Mouse (Mus musculus): ENCODE data around the gene Mov10l1. TPM values are rescaled to one million over a fixed set of nuclear protein-coding genes. Genes with fewer than 3 reads are reported as not detected.

Mov10l1 gene
- polyA plus RNA-seq, 1 experiment from 2014 or later = not detected

DNA sequence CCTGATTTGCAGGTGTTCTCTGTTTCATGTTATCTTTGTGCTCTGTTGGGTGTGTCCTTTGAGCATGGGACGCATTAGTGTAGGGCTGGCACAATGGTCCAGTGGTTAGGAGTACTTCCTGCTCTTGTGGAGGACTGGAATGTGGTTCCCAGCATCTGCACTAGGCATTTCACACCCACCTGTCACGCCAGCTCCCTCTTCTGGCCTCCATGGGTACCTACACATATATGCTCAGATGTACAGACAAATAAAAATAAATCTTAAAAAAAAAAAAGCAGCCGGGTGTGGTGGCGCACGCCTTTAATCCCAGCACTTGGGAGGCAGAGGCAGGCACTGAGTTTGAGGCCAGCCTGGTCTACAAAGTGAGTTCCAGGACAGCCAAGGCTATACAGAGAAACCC is 61.7 kb downstream of the Mov10l1 start:
- Histone ChIP-seq H3K4me3 (no peak overlapping the region), H3K27me3 (replicated peaks; ENCODE audit: low read depth, poor library complexity, severe bottlenecking) (no peaks in the 10 kb centered on the region), H3K9me3 (peaks cover 9% of the 10 kb centered on the region; the same call in 1 of the 2 replicates), H3K36me3 (replicated peaks) (no peaks in the 10 kb centered on the region), H3K27ac (replicated peaks) (no peak overlapping the region), H3K4me1 (no peaks in the 10 kb centered on the region)
- DNase-seq (ENCODE audit: low spot score) = no peak
- WGBS = 77% methylated on average over 5 of the region's 5 CpGs

GRCm38 (mm10) chr15:89046356-89046755 is 63.6 kb downstream of the Mov10l1 start:
- DNase-seq (ENCODE audit: low spot score) = no peak
- H3K36me3 ChIP-seq (replicated peaks) = no peaks in the 10 kb centered on the region
- peaks cover 9% of the 10 kb centered on the region; the same call in 1 of the 2 replicates for H3K9me3 ChIP-seq
- no peak overlapping the region for H3K27ac ChIP-seq (replicated peaks)
- no peak overlapping the region for H3K4me3 ChIP-seq
- no peaks in the 10 kb centered on the region for H3K27me3 ChIP-seq (replicated peaks; ENCODE audit: low read depth, poor library complexity, severe bottlenecking)
- 72% methylated on average over 4 of the region's 4 CpGs for WGBS
- no peaks in the 10 kb centered on the region for H3K4me1 ChIP-seq

- H3K36me3 ChIP-seq (replicated peaks) = no peaks in the 10 kb centered on the region
- H3K27me3 ChIP-seq (replicated peaks; ENCODE audit: low read depth, poor library complexity, severe bottlenecking) = peaks cover 41% of the 10 kb centered on the region
- WGBS = 90% methylated on average over 7 of the region's 7 CpGs
- H3K4me3 ChIP-seq = no peak overlapping the region
- no peak for DNase-seq (ENCODE audit: low spot score)
- 0 out of 2 replicates have a peak, but pooled peaks cover 2% of the 10 kb centered on the region for H3K9me3 ChIP-seq
- peaks cover 5% of the 10 kb centered on the region for H3K4me1 ChIP-seq
- H3K27ac ChIP-seq (replicated peaks) = no peak overlapping the region
These were observed 72.0 kb downstream of the Mov10l1 start for GRCm38 (mm10) chr15:89054666-89055065.

DNA sequence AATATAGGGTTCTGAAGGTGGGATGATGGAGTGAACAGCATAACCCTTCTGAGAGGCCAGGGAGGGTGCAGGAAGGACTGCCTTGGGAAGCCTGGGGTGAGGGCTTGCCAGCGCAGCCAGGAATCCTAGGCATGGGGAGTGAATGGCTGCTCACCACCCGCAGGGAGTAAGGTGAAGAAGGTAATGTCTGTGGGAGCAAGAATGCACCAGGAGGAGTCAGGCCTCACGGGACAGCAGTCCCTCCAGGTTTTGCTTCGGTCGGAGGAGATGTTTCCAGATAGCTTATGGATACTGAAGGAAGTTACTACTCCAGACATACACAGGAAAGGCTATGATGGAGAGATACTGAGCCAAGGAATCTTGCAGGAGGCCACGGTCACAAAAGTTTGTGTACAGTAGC is 76.0 kb downstream of the Mov10l1 start:
- Histone ChIP-seq H3K4me1 (peaks cover 13% of the 10 kb centered on the region), H3K27me3 (replicated peaks; ENCODE audit: low read depth, poor library complexity, severe bottlenecking) (peaks cover 81% of the 10 kb centered on the region), H3K27ac (replicated peaks) (no peak overlapping the region), H3K9me3 (no peaks in the 10 kb centered on the region), H3K36me3 (replicated peaks) (no peaks in the 10 kb centered on the region), H3K4me3 (peak overlapping the region; percentile 73)
- DNase-seq (ENCODE audit: low spot score) = no peak
- WGBS = 32% methylated on average over 6 of the region's 6 CpGs

GRCm38 (mm10) chr15:89059161-89059931 is 76.6 kb downstream of the Mov10l1 start, which contains the start of gene Panx2:
Gene Panx2 (plus strand): TSS chr15:89059734.
- peaks cover 13% of the 10 kb centered on the region for H3K4me1 ChIP-seq

DNA sequence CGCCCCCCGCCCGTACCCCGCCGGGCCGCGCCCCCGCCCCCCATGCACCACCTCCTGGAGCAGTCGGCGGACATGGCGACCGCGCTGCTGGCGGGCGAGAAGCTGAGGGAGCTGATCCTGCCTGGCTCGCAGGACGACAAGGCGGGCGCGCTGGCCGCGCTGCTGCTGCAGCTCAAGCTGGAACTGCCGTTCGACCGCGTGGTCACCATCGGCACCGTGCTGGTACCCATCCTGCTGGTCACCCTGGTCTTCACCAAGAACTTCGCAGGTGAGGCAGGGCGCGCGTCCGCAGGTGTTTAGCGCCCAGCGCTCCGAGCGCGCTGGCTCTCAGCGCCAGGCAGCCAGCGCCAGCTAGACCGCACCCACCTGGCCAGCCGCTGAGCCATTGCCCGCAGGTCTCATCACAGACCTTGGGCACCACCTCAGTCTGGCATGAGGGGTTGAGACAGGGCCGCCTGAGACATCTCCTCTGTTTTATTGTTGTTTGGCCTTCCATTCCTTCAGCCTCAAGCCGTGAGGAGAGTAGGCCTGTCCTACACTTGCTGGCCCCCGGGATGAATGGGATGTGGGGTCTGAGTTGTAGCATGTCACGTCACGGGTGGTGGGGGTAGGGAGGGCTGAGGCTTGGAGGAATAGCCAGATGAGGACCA is 77.4 kb downstream of the Mov10l1 start:
- peak; percentile 70 for DNase-seq (ENCODE audit: low spot score)
- 2% methylated on average over 48 of the region's 48 CpGs for WGBS
- no peaks in the 10 kb centered on the region for H3K36me3 ChIP-seq (replicated peaks)
- H3K4me3 ChIP-seq = peak overlapping the region; percentile 73
- H3K27me3 ChIP-seq (replicated peaks; ENCODE audit: low read depth, poor library complexity, severe bottlenecking) = peaks cover 95% of the 10 kb centered on the region
- no peaks in the 10 kb centered on the region for H3K9me3 ChIP-seq
- H3K4me1 ChIP-seq = peaks cover 13% of the 10 kb centered on the region
- peak overlapping the region; percentile 71 for H3K27ac ChIP-seq (replicated peaks)

More at GRCm38 (mm10) chr15:89059161-89059931, 76.6 kb downstream of the Mov10l1 start, which contains the start of gene Panx2:
- Histone ChIP-seq H3K4me3 (peak within 1 kb of the TSS; percentile 73), H3K27me3 (replicated peaks; ENCODE audit: low read depth, poor library complexity, severe bottlenecking) (peaks cover 88% of the 10 kb centered on the region), H3K36me3 (replicated peaks) (no peaks in the 10 kb centered on the region), H3K9me3 (no peaks in the 10 kb centered on the region), H3K27ac (replicated peaks) (peak within 1 kb of the TSS; percentile 71)
- peak; percentile 50 for DNase-seq (ENCODE audit: low spot score)
- WGBS = 1% methylated on average over 57 of the region's 57 CpGs

GRCm38 (mm10) chr15:89060811-89061460 is 78.2 kb downstream of the Mov10l1 start:
- Histone ChIP-seq H3K4me1 (peaks cover 13% of the 10 kb centered on the region), H3K27me3 (replicated peaks; ENCODE audit: low read depth, poor library complexity, severe bottlenecking) (peaks cover 98% of the 10 kb centered on the region), H3K4me3 (peak overlapping the region; percentile 73; the same call in 1 of the 2 replicates), H3K27ac (replicated peaks) (no peak overlapping the region), H3K36me3 (replicated peaks) (no peaks in the 10 kb centered on the region), H3K9me3 (no peaks in the 10 kb centered on the region)
- WGBS = 83% methylated on average over 12 of the region's 12 CpGs
- no peak for DNase-seq (ENCODE audit: low spot score)

- H3K36me3 ChIP-seq (replicated peaks) = no peaks in the 10 kb centered on the region
- H3K27me3 ChIP-seq (replicated peaks; ENCODE audit: low read depth, poor library complexity, severe bottlenecking) = peaks cover 99% of the 10 kb centered on the region
- H3K4me3 ChIP-seq = no peak overlapping the region
- H3K9me3 ChIP-seq = no peaks in the 10 kb centered on the region
- peaks cover 13% of the 10 kb centered on the region for H3K4me1 ChIP-seq
- H3K27ac ChIP-seq (replicated peaks) = no peak overlapping the region
- no peak for DNase-seq (ENCODE audit: low spot score)
- 83% methylated on average over 6 of the region's 6 CpGs for WGBS
These were observed 79.2 kb downstream of the Mov10l1 start for GRCm38 (mm10) chr15:89061761-89062517.

GRCm38 (mm10) chr15:89062518-89062910 is 79.8 kb downstream of the Mov10l1 start:
- no peak overlapping the region for H3K4me3 ChIP-seq
- 88% methylated on average over 5 of the region's 5 CpGs for WGBS

GRCm38 (mm10) chr15:89063001-89063400 is 80.3 kb downstream of the Mov10l1 start:
- no peak overlapping the region for H3K27ac ChIP-seq (replicated peaks)
- H3K4me3 ChIP-seq = no peak overlapping the region
- peaks cover 21% of the 10 kb centered on the region for H3K4me1 ChIP-seq
- DNase-seq (ENCODE audit: low spot score) = no peak
- no peaks in the 10 kb centered on the region for H3K36me3 ChIP-seq (replicated peaks)
- no peaks in the 10 kb centered on the region for H3K9me3 ChIP-seq
- WGBS = 85% methylated on average over 7 of the region's 7 CpGs
- peaks cover 99% of the 10 kb centered on the region for H3K27me3 ChIP-seq (replicated peaks; ENCODE audit: low read depth, poor library complexity, severe bottlenecking)

More at GRCm38 (mm10) chr15:89062518-89062910, 79.8 kb downstream of the Mov10l1 start:
- Histone ChIP-seq H3K36me3 (replicated peaks) (no peaks in the 10 kb centered on the region), H3K4me1 (peaks cover 16% of the 10 kb centered on the region), H3K9me3 (no peaks in the 10 kb centered on the region), H3K27me3 (replicated peaks; ENCODE audit: low read depth, poor library complexity, severe bottlenecking) (peaks cover 99% of the 10 kb centered on the region), H3K27ac (replicated peaks) (no peak overlapping the region)
- DNase-seq (ENCODE audit: low spot score) = no peak

DNA sequence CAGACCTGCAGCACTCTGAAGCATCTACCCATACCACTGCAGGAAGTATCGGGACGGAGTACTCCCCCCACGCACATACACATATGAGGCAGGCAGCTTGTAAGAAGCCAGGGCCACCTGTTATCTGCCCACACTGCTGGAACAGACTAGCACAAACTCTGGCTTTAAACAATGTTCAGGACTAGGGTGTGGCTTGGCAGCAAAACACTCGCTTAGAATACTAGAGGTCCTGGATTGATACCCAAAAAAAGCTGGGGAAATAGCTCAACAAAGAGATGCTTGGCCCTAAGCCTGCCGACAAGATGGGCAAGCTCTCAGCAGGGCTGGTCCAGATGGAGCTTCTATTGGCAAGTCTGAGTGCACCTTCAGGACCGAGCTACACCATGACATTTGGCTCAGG is 80.8 kb downstream of the Mov10l1 start:
- peaks cover 99% of the 10 kb centered on the region for H3K27me3 ChIP-seq (replicated peaks; ENCODE audit: low read depth, poor library complexity, severe bottlenecking)
- peaks cover 21% of the 10 kb centered on the region for H3K4me1 ChIP-seq
- H3K9me3 ChIP-seq = no peaks in the 10 kb centered on the region
- H3K36me3 ChIP-seq (replicated peaks) = no peaks in the 10 kb centered on the region
- WGBS = 82% methylated on average over 6 of the region's 6 CpGs
- DNase-seq (ENCODE audit: low spot score) = no peak
- H3K4me3 ChIP-seq = no peak overlapping the region
- no peak overlapping the region for H3K27ac ChIP-seq (replicated peaks)

DNA sequence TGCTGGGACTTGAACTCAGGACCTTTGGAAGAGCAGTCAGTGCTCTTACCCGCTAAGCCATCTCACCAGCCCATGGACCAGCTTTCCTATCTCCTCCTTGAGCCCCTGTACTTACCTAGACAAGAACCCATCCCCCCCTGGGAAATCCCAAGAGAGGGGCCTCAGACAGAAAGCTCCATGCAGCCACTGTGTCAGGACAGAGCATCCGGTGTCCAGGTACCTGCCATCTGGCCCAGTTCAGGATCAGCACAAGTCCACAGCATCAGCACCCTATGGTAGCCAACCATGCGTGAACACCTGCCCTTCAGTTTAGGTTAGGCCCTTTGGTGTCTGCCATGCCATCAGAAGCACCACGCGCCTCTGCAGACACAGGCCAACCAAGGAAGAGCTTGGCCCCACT is 82.2 kb downstream of the Mov10l1 start:
- Histone ChIP-seq H3K4me3 (no peak overlapping the region), H3K9me3 (no peaks in the 10 kb centered on the region), H3K27me3 (replicated peaks; ENCODE audit: low read depth, poor library complexity, severe bottlenecking) (peaks cover 99% of the 10 kb centered on the region), H3K4me1 (peaks cover 19% of the 10 kb centered on the region), H3K27ac (replicated peaks) (no peak overlapping the region), H3K36me3 (replicated peaks) (no peaks in the 10 kb centered on the region)
- WGBS = 88% methylated on average over 5 of the region's 5 CpGs
- no peak for DNase-seq (ENCODE audit: low spot score)
